Mouse (Mus musculus): ENCODE data around the gene Nebl.

DNA sequence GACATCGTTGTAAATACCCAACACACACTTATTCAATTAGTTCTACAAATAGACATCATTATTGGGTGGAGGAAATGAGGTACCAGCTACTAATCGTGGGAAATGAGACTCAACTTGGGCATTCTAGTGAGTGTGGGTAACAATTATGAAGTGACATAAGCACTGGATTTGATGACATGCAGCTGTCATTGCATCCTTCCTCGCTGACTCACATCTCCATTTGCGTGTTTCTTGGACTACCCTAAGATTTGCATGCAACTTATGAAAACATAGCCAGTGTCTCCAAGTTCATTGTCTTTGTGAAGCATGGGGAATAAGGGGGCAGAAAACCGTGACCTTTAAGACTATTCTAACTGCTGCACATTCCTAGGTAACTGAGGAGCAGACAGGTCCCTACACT lies 339.9 kb downstream of the Nebl start:
- no peak for TF ChIP-seq GABPA (IDR thresholded peaks at IDR 0.05; ENCODE audit: low read depth, low read length)
- TF ChIP-seq RAD21 (IDR thresholded peaks at IDR 0.05; ENCODE audit: low read depth, low read length), result no peak
- no peak for TF ChIP-seq HCFC1 (IDR thresholded peaks at IDR 0.05; ENCODE audit: low read depth, low read length)
- no peak for TF ChIP-seq CTCF (IDR thresholded peaks at IDR 0.05 in 2 of 3, conservative IDR thresholded peaks at IDR 0.05 in 1 of 3; ENCODE audit: control insufficient read depth in 1 of 3, insufficient read depth in 1 of 3, low read depth in 2 of 3, low read length in 3 of 3, poor library complexity in 1 of 3, severe bottlenecking in 1 of 3)
- TF ChIP-seq USF1 (IDR thresholded peaks at IDR 0.05; ENCODE audit: low read depth, low read length), result no peak
